Comparison of ENCODE assay signal across 8 mouse cellular contexts in genomic region chr6:47175356-47176156, GRCm38 (mm10).
DNase-seq lines count a peak whose midpoint lies in the region; ATAC-seq and TF ChIP-seq lines count a peak whose summit lies in the region.
"Not testable (repeated sequence)": the region's sequence is repeated elsewhere in the genome, so short reads cannot be mapped to it uniquely, and the experiment has no call there.

No protein-coding gene starts in this region.

- not testable (repeated sequence) for H3K27me3 ChIP-seq in forebrain, embryonic 10.5 days (ENCODE audit: poor library complexity, severe bottlenecking); heart, embryonic 14.5 days (ENCODE audit: control insufficient read depth, insufficient read depth, low read length); kidney, adult 2 months (replicated peaks; ENCODE audit: control insufficient read depth, insufficient read depth, low read length); limb, embryonic 14.5 days (ENCODE audit: control insufficient read depth, insufficient read depth, low read length)

- H3K4me2 ChIP-seq in heart, embryonic 14.5 days (ENCODE audit: low read length) = peak overlapping the region; percentile 26; the same call in 1 of the 2 replicates
- H3K4me2 ChIP-seq in limb, embryonic 14.5 days (replicated peaks; ENCODE audit: low read depth, low read length, severe bottlenecking) = not testable (repeated sequence)

- H3K27ac ChIP-seq in forebrain, embryonic 10.5 days = peak overlapping the region; percentile 58; the same call in 1 of the 2 replicates
- H3K27ac ChIP-seq in heart, embryonic 14.5 days (replicated peaks in 1 of 2; ENCODE audit: control insufficient read depth in 1 of 2, insufficient read depth in 1 of 2, low read depth in 2 of 2, low read length in 2 of 2); kidney, adult 2 months (ENCODE audit: insufficient read depth, low read depth, low read length); limb, embryonic 14.5 days (replicated peaks; ENCODE audit: low read depth, low read length): not testable (repeated sequence)

- not testable (repeated sequence) for ATAC-seq in heart, embryonic 14.5 days (ENCODE audit: insufficient number of reproducible peaks, insufficient read depth, low FRiP score, low read depth); limb, embryonic 14.5 days (ENCODE audit: low FRiP score, low read depth)
- ATAC-seq in megakaryocyte-erythroid progenitor cell, adult 5-6 weeks (replicated peaks; ENCODE audit: low FRiP score, low TSS enrichment, poor library complexity, severe bottlenecking) = peak; percentile 80

- H3K9me3 ChIP-seq in forebrain, embryonic 10.5 days; heart, embryonic 14.5 days (ENCODE audit: control insufficient read depth, low read length); limb, embryonic 14.5 days (ENCODE audit: control insufficient read depth, low read length): not testable (repeated sequence)

- 23% methylated on average over 10 of the region's 10 CpGs for WGBS in forebrain, embryonic 10.5 days
- 25% methylated on average over 10 of the region's 10 CpGs for WGBS in heart, embryonic 14.5 days
- 14% methylated on average over 10 of the region's 10 CpGs for WGBS in kidney, adult 2 months
- WGBS in limb, embryonic 14.5 days = 14% methylated on average over 10 of the region's 10 CpGs

- H3K36me3 ChIP-seq in forebrain, embryonic 10.5 days (replicated peaks); heart, embryonic 14.5 days (ENCODE audit: control insufficient read depth, insufficient read depth, low read length); kidney, adult 2 months (ENCODE audit: control insufficient read depth, insufficient read depth, low read length); limb, embryonic 14.5 days (ENCODE audit: control insufficient read depth, insufficient read depth, low read length): not testable (repeated sequence)

- DNase-seq in MN1 (ENCODE audit: low spot score) = peak; percentile 49
- DNase-seq in cerebellum, adult 8-10 months = peak; percentile 30
- DNase-seq in forebrain, embryonic 10.5 days (ENCODE audit: extremely low spot score, low spot score) = peak; percentile 35
- DNase-seq in kidney, adult 2 months = peak; percentile 18
- peak; percentile 56 for DNase-seq in limb, embryonic 14.5 days (ENCODE audit: low spot score)
- DNase-seq in retina, postnatal 1 day = peak; percentile 87

- peak; percentile 18; the same call in 1 of the 2 replicates for TF ChIP-seq CTCF in kidney, adult 2 months (conservative IDR thresholded peaks at IDR 0.05; ENCODE audit: insufficient read depth, insufficient read length, low read depth, low read length)

- not testable (repeated sequence) for H3K9ac ChIP-seq in heart, embryonic 14.5 days (ENCODE audit: low read length)
- H3K9ac ChIP-seq in limb, embryonic 14.5 days (ENCODE audit: low read depth, low read length, severe bottlenecking) = peak overlapping the region; percentile 16; the same call in 1 of the 2 replicates

- H3K4me3 ChIP-seq in forebrain, embryonic 10.5 days = peak overlapping the region; percentile 29
- not testable (repeated sequence) for H3K4me3 ChIP-seq in heart, embryonic 14.5 days (ENCODE audit: control insufficient read depth in 1 of 2, insufficient read depth in 1 of 2, low read depth in 1 of 2, low read length in 2 of 2); kidney, adult 2 months (ENCODE audit: insufficient read depth, low read depth, low read length); limb, embryonic 14.5 days (replicated peaks; ENCODE audit: low read length)

- not testable (repeated sequence) for TF ChIP-seq POLR2A in kidney, adult 2 months (IDR thresholded peaks at IDR 0.05; ENCODE audit: low read depth, low read length); limb, embryonic 14.5 days (IDR thresholded peaks at IDR 0.05; ENCODE audit: borderline replicate concordance, extremely low read depth, insufficient read depth, insufficient read length)

- H3K4me1 ChIP-seq in forebrain, embryonic 10.5 days = peaks cover 20% of the 10 kb centered on the region
- not testable (repeated sequence) for H3K4me1 ChIP-seq in heart, embryonic 14.5 days (ENCODE audit: control insufficient read depth in 2 of 2, insufficient read depth in 2 of 2, low read length in 2 of 2); kidney, adult 2 months (ENCODE audit: control insufficient read depth, insufficient read depth, low read length); limb, embryonic 14.5 days (ENCODE audit: control insufficient read depth, insufficient read depth, low read length)

Comparison
In these comparisons a context has a peak if more than half of its experiments do, and no peak if none do; other contexts are left out.
1. DNase-seq: peak in every context shown above with its lines; median percentile 87 in retina, postnatal 1 day; 56 in limb, embryonic 14.5 days; 49 in MN1; 35 in forebrain, embryonic 10.5 days; 30 in cerebellum, adult 8-10 months; 18 in kidney, adult 2 months.